ENCODE assay signal across 13 mouse cellular contexts in genomic region chr19:31426142-31426541, GRCm38 (mm10).
A peak's percentile ranks its signal among the peaks of the same experiment; 100 is the strongest.
DNase-seq lines count a peak whose midpoint lies in the region; ATAC-seq and TF ChIP-seq lines count a peak whose summit lies in the region.
"Had no signal": no experiment of that assay in that cellular context is flagged by ENCODE, and none has a peak within 500 bp of the region (broad histone marks: within the 10 kb centered on the region; RNA-seq: fewer than 3 reads in every experiment).

No protein-coding gene starts in this region.

- POLR2A ChIA-PET in Patski (lab: Charles Lee): no interaction called here

- no peaks in the 10 kb centered on the region for H3K36me3 ChIP-seq in CH12.LX (replicated peaks in 1 of 2; ENCODE audit: control insufficient read depth in 1 of 2, insufficient read depth in 1 of 2, low read length in 1 of 2)
- H3K36me3 ChIP-seq in small intestine, adult 2 months (ENCODE audit: control insufficient read depth, insufficient read depth, low read length): no peaks in the 10 kb centered on the region
- H3K36me3 ChIP-seq: embryonic facial prominence, embryonic 12.5 days; limb, embryonic 13.5 days; midbrain, embryonic 15.5 days; stomach, embryonic 15.5 days had no signal

- dilution Hi-C loops in CH12.LX (cut with MboI; ENCODE audit: extremely low pct_ligation_motif_present, extremely low pct_unique_long_range_greater_than_20kb, low sequenced_read_pairs): no loop called here

- H3K27me3 ChIP-seq in CH12.LX (replicated peaks) (no peaks in the 10 kb centered on the region), Patski (peaks cover 34% of the 10 kb centered on the region)
- no peaks in the 10 kb centered on the region for H3K27me3 ChIP-seq in small intestine, adult 2 months (ENCODE audit: control insufficient read depth, insufficient read depth, low read length)
- H3K27me3 ChIP-seq: embryonic facial prominence, embryonic 12.5 days; limb, embryonic 13.5 days; midbrain, embryonic 15.5 days; stomach, embryonic 15.5 days had no signal

- ATAC-seq in Patski: no peak

- DNase-seq in kidney, postnatal 10 days: peak; percentile 13
- DNase-seq in kidney, adult 9 months: no peak
- DNase-seq in CH12.LX (ENCODE audit: extremely low read depth) (peak; percentile 10), Patski (ENCODE audit: low read depth, low spot score) (no peak)
- DNase-seq in neural tube, embryonic 10.5 days (ENCODE audit: extremely low spot score, low spot score): no peak
- DNase-seq in ovary, postnatal 10 days (ENCODE audit: low spot score): no peak
- DNase-seq: heart, postnatal 10 days; kidney, postnatal 25 days had no signal

- no peak overlapping the region for H3K4me3 ChIP-seq in CH12.LX (replicated peaks in 1 of 3; ENCODE audit: low read depth in 2 of 3, low read length in 2 of 3, poor library complexity in 1 of 3)
- no peak overlapping the region for H3K4me3 ChIP-seq in small intestine, adult 2 months (ENCODE audit: low read depth, low read length)
- H3K4me3 ChIP-seq: embryonic facial prominence, embryonic 12.5 days; limb, embryonic 13.5 days; midbrain, embryonic 15.5 days; stomach, embryonic 15.5 days had no signal

- CTCF ChIA-PET in Patski (lab: Charles Lee): no interaction called here

- H3K9me3 ChIP-seq in CH12.LX (replicated peaks; ENCODE audit: low read length): peaks cover 2% of the 10 kb centered on the region
- H3K9me3 ChIP-seq: embryonic facial prominence, embryonic 12.5 days; midbrain, embryonic 15.5 days; stomach, embryonic 15.5 days had no signal

- no peak; the same call in none of the 2 replicates for TF ChIP-seq RAD21 in CH12.LX (IDR thresholded peaks at IDR 0.05; ENCODE audit: low read depth, low read length)

- no peak overlapping the region for H3K27ac ChIP-seq in CH12.LX (ENCODE audit: insufficient read depth, low read depth)
- H3K27ac ChIP-seq in small intestine, adult 2 months (ENCODE audit: insufficient read depth, low read depth, low read length): no peak overlapping the region
- H3K27ac ChIP-seq: embryonic facial prominence, embryonic 12.5 days; limb, embryonic 13.5 days; stomach, embryonic 15.5 days had no signal

- no peak overlapping the region for H3K9ac ChIP-seq in CH12.LX (ENCODE audit: insufficient read depth, low read depth)
- H3K9ac ChIP-seq: embryonic facial prominence, embryonic 12.5 days; limb, embryonic 13.5 days; midbrain, embryonic 15.5 days; stomach, embryonic 15.5 days had no signal

- in situ Hi-C loops in CH12.LX (cut with MboI; ENCODE audit: low pct_ligation_motif_present, low pct_unique_long_range_greater_than_20kb, low sequenced_read_pairs) (no loop called here), Patski (cut with MboI; ENCODE audit: low pct_unique_long_range_greater_than_20kb) (no loop called here)

- H3K79me2 ChIP-seq in CH12.LX (replicated peaks; ENCODE audit: control insufficient read depth, extremely low read depth, insufficient read depth, poor library complexity, severe bottlenecking): no peaks in the 10 kb centered on the region

- peak in 1 of 2 experiments; percentile 47; a peak in 2 of 4 replicates for TF ChIP-seq CTCF in CH12.LX (conservative IDR thresholded peaks at IDR 0.05 in 1 of 2, IDR thresholded peaks at IDR 0.05 in 1 of 2; ENCODE audit: low read depth in 2 of 2, low read length in 2 of 2)
- TF ChIP-seq CTCF in Patski (IDR thresholded peaks at IDR 0.05): peak; percentile 37
- TF ChIP-seq CTCF in small intestine, adult 2 months (IDR thresholded peaks at IDR 0.05; ENCODE audit: extremely low read depth, insufficient read length, insufficient replicate concordance, low read depth, low read length): peak; percentile 26; the same call in 1 of the 2 replicates

- no peak for TF ChIP-seq POLR2A in CH12.LX (IDR thresholded peaks at IDR 0.05; ENCODE audit: low read depth, low read length)
- TF ChIP-seq POLR2A in small intestine, adult 2 months (IDR thresholded peaks at IDR 0.05; ENCODE audit: low read depth, low read length): no peak

- H3K4me1 ChIP-seq in CH12.LX (ENCODE audit: control insufficient read depth in 1 of 2, insufficient read depth in 2 of 2): no peaks in the 10 kb centered on the region
- no peaks in the 10 kb centered on the region for H3K4me1 ChIP-seq in small intestine, adult 2 months (ENCODE audit: control insufficient read depth, insufficient read depth, insufficient read length, low read length)
- H3K4me1 ChIP-seq: stomach, embryonic 15.5 days had no signal

- no peak overlapping the region for H3K4me2 ChIP-seq in CH12.LX (ENCODE audit: insufficient read depth, low read depth, poor library complexity, severe bottlenecking)
- H3K4me2 ChIP-seq: embryonic facial prominence, embryonic 12.5 days; limb, embryonic 13.5 days; midbrain, embryonic 15.5 days; stomach, embryonic 15.5 days had no signal

- TF ChIP-seq EP300 in CH12.LX (IDR thresholded peaks at IDR 0.05; ENCODE audit: low read length): no peak

- 77% methylated on average over 5 of the region's 5 CpGs for WGBS in small intestine, adult 2 months

TF ChIP-seq in CH12.LX, 34 proteins besides CTCF, POLR2A, EP300 and RAD21:
- peak; percentile 37 for TF ChIP-seq SMC3 (IDR thresholded peaks at IDR 0.05; ENCODE audit: low read depth, low read length)
- no peak for TF ChIP-seq MAX (IDR thresholded peaks at IDR 0.05; ENCODE audit: low read length)

Comparison
In these comparisons a context has a peak if more than half of its experiments do, and no peak if none do; other contexts are left out.
1. DNase-seq: peak in kidney, postnatal 10 days (single experiment) and CH12.LX (single experiment); none in kidney, adult 9 months (single experiment), Patski (single experiment), neural tube, embryonic 10.5 days (single experiment) and ovary, postnatal 10 days (single experiment).